ENCODE assay signal across 7 mouse cellular contexts in genomic region chr11:17192151-17192844, GRCm38 (mm10). TPM values are rescaled to one million over a fixed set of nuclear protein-coding genes. Genes with fewer than 3 reads are reported as not detected.
DNase-seq lines count a peak whose midpoint lies in the region; ATAC-seq and TF ChIP-seq lines count a peak whose summit lies in the region.

No protein-coding gene starts in this region.

- no peak for DNase-seq in liver, postnatal 0 days
- no peak for DNase-seq in liver, embryonic 11.5 days (ENCODE audit: low spot score)
- peak; percentile 77 for DNase-seq in T-cell, adult 2 months (ENCODE audit: low spot score)
- peak; percentile 18 for DNase-seq in kidney, postnatal 14 days
- DNase-seq in thymus, postnatal 0 days (ENCODE audit: low spot score): peak; percentile 79
- no peak for DNase-seq in heart, adult 9 months (ENCODE audit: low spot score in 2 of 2)
- no peak for DNase-seq in left cerebral cortex, postnatal 14 days (ENCODE audit: low spot score in 2 of 2)

- WGBS in liver, postnatal 0 days (ENCODE audit: insufficient replicate concordance): 77% methylated on average over 9 of the region's 9 CpGs
- 84% methylated on average over 9 of the region's 9 CpGs for WGBS in liver, embryonic 11.5 days

- H3K4me2 ChIP-seq in liver, postnatal 0 days (ENCODE audit: low read depth, low read length): no peak overlapping the region
- no peak overlapping the region for H3K4me2 ChIP-seq in liver, embryonic 11.5 days

- no peak for ATAC-seq in liver, postnatal 0 days
- no peak for ATAC-seq in liver, embryonic 11.5 days (replicated peaks; ENCODE audit: low FRiP score)

- H3K27ac ChIP-seq in liver, postnatal 0 days (ENCODE audit: low read depth): no peak overlapping the region
- H3K27ac ChIP-seq in liver, embryonic 11.5 days (ENCODE audit: low read depth, low read length): no peak overlapping the region

- H3K4me1 ChIP-seq in liver, postnatal 0 days (ENCODE audit: insufficient read depth): no peaks in the 10 kb centered on the region
- no peaks in the 10 kb centered on the region for H3K4me1 ChIP-seq in liver, embryonic 11.5 days (replicated peaks; ENCODE audit: control insufficient read depth, insufficient read depth, low read length)

- TF ChIP-seq CTCF in liver, postnatal 0 days (IDR thresholded peaks at IDR 0.05; ENCODE audit: low read depth): peak; percentile 31

- intact Hi-C loops in left cerebral cortex, postnatal 14 days (cut with DNase I): no loop called here

- peaks cover 24% of the 10 kb centered on the region for H3K36me3 ChIP-seq in liver, postnatal 0 days (replicated peaks; ENCODE audit: insufficient read depth, low read length)
- peaks cover 8% of the 10 kb centered on the region; the same call in 1 of the 2 replicates for H3K36me3 ChIP-seq in liver, embryonic 11.5 days (ENCODE audit: control insufficient read depth, insufficient read depth, low read length)

- no peak overlapping the region for H3K4me3 ChIP-seq in liver, postnatal 0 days (ENCODE audit: low read depth, low read length)
- H3K4me3 ChIP-seq in liver, embryonic 11.5 days (ENCODE audit: low read depth, low read length): no peak overlapping the region

- no peak overlapping the region for H3K9ac ChIP-seq in liver, postnatal 0 days (replicated peaks)
- H3K9ac ChIP-seq in liver, embryonic 11.5 days (ENCODE audit: low read depth, low read length): no peak overlapping the region

- no peaks in the 10 kb centered on the region for H3K27me3 ChIP-seq in liver, postnatal 0 days (ENCODE audit: insufficient read depth, low read length)
- no peaks in the 10 kb centered on the region for H3K27me3 ChIP-seq in liver, embryonic 11.5 days (replicated peaks; ENCODE audit: control insufficient read depth, insufficient read depth, low read length)

- TF ChIP-seq EP300 in liver, postnatal 0 days (IDR thresholded peaks at IDR 0.05; ENCODE audit: low read depth): no peak

- no peaks in the 10 kb centered on the region for H3K9me3 ChIP-seq in liver, postnatal 0 days (ENCODE audit: low read length)
- H3K9me3 ChIP-seq in liver, embryonic 11.5 days (ENCODE audit: control insufficient read depth, low read length): no peaks in the 10 kb centered on the region

RNA-seq across cellular contexts. Expression of gene Wdr92, which starts 10.4 kb away (rescaled TPM):
- 8.5 and 8.8 TPM in 2 replicates for polyA plus RNA-seq in liver, postnatal 0 days (2015; fragmentation: Nextera tagmentation; extraction: Ambion mirVana)
- 34.0 and 35.9 TPM in 2 replicates for polyA plus RNA-seq in liver, embryonic 11.5 days (2014; fragmentation: Nextera tagmentation; extraction: Ambion mirVana)
- 37.3 and 39.1 TPM in 2 replicates for polyA plus RNA-seq in thymus, postnatal 0 days (2015; fragmentation: Nextera tagmentation; extraction: Ambion mirVana)
- 1 to 10 TPM; 6.0 to 6.8 TPM for total RNA-seq in left cerebral cortex, postnatal 14 days (2021)

RNA-seq across cellular contexts. Expression of gene Pno1, which starts 19.1 kb away (rescaled TPM):
- 37.1 and 37.2 TPM in 2 replicates for polyA plus RNA-seq in liver, postnatal 0 days (2015; fragmentation: Nextera tagmentation; extraction: Ambion mirVana)
- 124 and 126 TPM in 2 replicates for polyA plus RNA-seq in liver, embryonic 11.5 days (2014; fragmentation: Nextera tagmentation; extraction: Ambion mirVana)
- 73.9 and 75.0 TPM in 2 replicates for polyA plus RNA-seq in thymus, postnatal 0 days (2015; fragmentation: Nextera tagmentation; extraction: Ambion mirVana)
- total RNA-seq in left cerebral cortex, postnatal 14 days (2021): 10 to 100 TPM; 24.4 to 29.9 TPM

RNA-seq across cellular contexts. Expression of gene Ppp3r1, which starts 33.2 kb away (rescaled TPM):
- polyA plus RNA-seq in liver, postnatal 0 days (2015; fragmentation: Nextera tagmentation; extraction: Ambion mirVana): 31.1 and 32.1 TPM in 2 replicates
- 79.5 and 88.8 TPM in 2 replicates for polyA plus RNA-seq in liver, embryonic 11.5 days (2014; fragmentation: Nextera tagmentation; extraction: Ambion mirVana)
- 126 and 145 TPM in 2 replicates for polyA plus RNA-seq in thymus, postnatal 0 days (2015; fragmentation: Nextera tagmentation; extraction: Ambion mirVana)
- total RNA-seq in left cerebral cortex, postnatal 14 days (2021): 100 to 1,000 TPM; 697 to 717 TPM

Comparison
In these comparisons a context has a peak if more than half of its experiments do, and no peak if none do; other contexts are left out.
1. DNase-seq: peak in T-cell, adult 2 months (single experiment), kidney, postnatal 14 days (single experiment) and thymus, postnatal 0 days (single experiment); none in liver, postnatal 0 days (single experiment), liver, embryonic 11.5 days (single experiment), heart, adult 9 months (0 of 2) and left cerebral cortex, postnatal 14 days (0 of 2).